Mouse (Mus musculus) kidney, embryonic 16.5 days (tissue): ENCODE results near the gene Zfp386. TPM values are rescaled to one million over a fixed set of nuclear protein-coding genes. Genes with fewer than 3 reads are reported as not detected.
"Not testable (repeated sequence)": the region's sequence is repeated elsewhere in the genome, so short reads cannot be mapped to it uniquely, and the experiment has no call there.

Source experiments
- ATAC-seq: fragments of 200-750 bp; cut with Nextera tagmentation; 2 replicates; pipeline ENCODE4 v1.8.0; 2017; ENCODE audit warnings: moderate TSS enrichment; ENCODE audit not compliant: low FRiP score, low TSS enrichment
- H3K27ac ChIP-seq: fragments of 300-500 bp; sonication (generic); 2 replicates; pipeline ENCODE4 v1.5.1; 2014; ENCODE audit warnings: low read length
- H3K27me3 ChIP-seq: fragments of 300-500 bp; sonication (generic); 2 replicates; pipeline ENCODE4 v1.6.1; 2014; ENCODE audit warnings: low read length, control low read depth, mixed read lengths; ENCODE audit not compliant: insufficient read depth
- H3K36me3 ChIP-seq: fragments of 300-500 bp; sonication (generic); 2 replicates; pipeline ENCODE4 v1.6.1; 2014; ENCODE audit warnings: low read length, control low read depth, mixed read lengths; ENCODE audit not compliant: insufficient read depth
- H3K4me1 ChIP-seq: fragments of 300-500 bp; sonication (generic); 2 replicates; pipeline ENCODE4 v1.6.1; 2014; ENCODE audit warnings: low read length, control low read depth, mixed read lengths; ENCODE audit not compliant: insufficient read depth
- H3K4me2 ChIP-seq: fragments of 300-500 bp; sonication (generic); replicated peaks from 2 replicates; pipeline ENCODE4 v1.6.1; 2014; ENCODE audit warnings: low read depth, low read length
- H3K4me3 ChIP-seq: fragments of 300-500 bp; sonication (generic); 2 replicates; pipeline ENCODE4 v1.5.1; 2014; ENCODE audit warnings: mild to moderate bottlenecking, low read length
- H3K9ac ChIP-seq: fragments of 300-500 bp; sonication (generic); replicated peaks from 2 replicates; pipeline ENCODE4 v1.6.1; 2014; ENCODE audit warnings: low read length
- H3K9me3 ChIP-seq: fragments of 300-500 bp; sonication (generic); 2 replicates; pipeline ENCODE4 v1.6.1; 2016; ENCODE audit warnings: low read length, control low read depth
- WGBS: fragments of 180-500 bp; shearing (Covaris S2); extraction: QIAGEN DNeasy Blood & Tissue Kit; methylation state at CpG from one replicate; pipeline ENCODE4 v1.1.7; 2014; 5-methylcytosine and 5-hydroxymethylcytosine counted together
- polyA plus RNA-seq: library from polyadenylated mRNA; unstranded; fragments of >200 nt; fragmentation: Nextera tagmentation; extraction: Ambion mirVana; gene quantifications from 2 replicates; pipeline ENCODE4 v1.2.1, GENCODE M21; 2015

Gene Zfp386
- polyA plus RNA-seq: 46.9 and 51.8 TPM in 2 replicates

GRCm38 (mm10) chr12:116047440-116048377 lies at the start of gene Zfp386:
Gene Zfp386, plus strand, starts transcription at chr12:116047724.
- peak within 1 kb of the TSS; percentile 83 for H3K4me3 ChIP-seq

GRCm38 (mm10) chr12:115999784-116000183 lies 47.7 kb upstream of the Zfp386 start:
- not testable (repeated sequence) for H3K27ac ChIP-seq, H3K4me3 ChIP-seq, H3K4me1 ChIP-seq, H3K36me3 ChIP-seq, H3K9ac ChIP-seq, H3K4me2 ChIP-seq, ATAC-seq, H3K9me3 ChIP-seq, H3K27me3 ChIP-seq
- 74% methylated on average over 3 of the region's 3 CpGs for WGBS

More at GRCm38 (mm10) chr12:116047440-116048377, at the start of gene Zfp386:
- peak; percentile 100 for ATAC-seq
- H3K9me3 ChIP-seq: no peaks in the 10 kb centered on the region
- H3K4me1 ChIP-seq: peaks cover 17% of the 10 kb centered on the region
- H3K9ac ChIP-seq: peak within 1 kb of the TSS; percentile 96
- peak within 1 kb of the TSS; percentile 98 for H3K27ac ChIP-seq
- peak within 1 kb of the TSS; percentile 76 for H3K4me2 ChIP-seq
- H3K36me3 ChIP-seq: peaks cover 10% of the 10 kb centered on the region; the same call in 1 of the 2 replicates
- H3K27me3 ChIP-seq: no peaks in the 10 kb centered on the region
- WGBS: 1% methylated on average over 55 of the region's 55 CpGs

GRCm38 (mm10) chr12:116002946-116003345 lies 44.6 kb upstream of the Zfp386 start:
- 81% methylated on average over 1 of the region's 1 CpGs for WGBS
- not testable (repeated sequence) for H3K4me1 ChIP-seq, ATAC-seq, H3K4me3 ChIP-seq, H3K27me3 ChIP-seq, H3K4me2 ChIP-seq, H3K27ac ChIP-seq, H3K9me3 ChIP-seq, H3K36me3 ChIP-seq, H3K9ac ChIP-seq

GRCm38 (mm10) chr12:116010812-116011211 lies 36.7 kb upstream of the Zfp386 start:
- Histone ChIP-seq H3K4me3 (no peak overlapping the region), H3K9me3 (no peaks in the 10 kb centered on the region), H3K4me2 (no peak overlapping the region), H3K27ac (no peak overlapping the region), H3K27me3 (no peaks in the 10 kb centered on the region), H3K9ac (no peak overlapping the region), H3K4me1 (no peaks in the 10 kb centered on the region), H3K36me3 (no peaks in the 10 kb centered on the region)
- WGBS: 88% methylated on average over 2 of the region's 2 CpGs
- ATAC-seq: no peak

- Histone ChIP-seq H3K4me3 (no peak overlapping the region), H3K9ac (no peak overlapping the region), H3K27me3 (no peaks in the 10 kb centered on the region), H3K4me1 (no peaks in the 10 kb centered on the region), H3K36me3 (no peaks in the 10 kb centered on the region), H3K4me2 (no peak overlapping the region), H3K27ac (no peak overlapping the region), H3K9me3 (no peaks in the 10 kb centered on the region)
- no peak for ATAC-seq
- 53% methylated on average over 2 of the region's 2 CpGs for WGBS
Measured at GRCm38 (mm10) chr12:116028095-116028494, 19.4 kb upstream of the Zfp386 start.

- Histone ChIP-seq H3K27me3 (no peaks in the 10 kb centered on the region), H3K4me2 (no peak overlapping the region), H3K9ac (no peak overlapping the region), H3K9me3 (no peaks in the 10 kb centered on the region), H3K27ac (no peak overlapping the region), H3K4me3 (no peak overlapping the region), H3K4me1 (no peaks in the 10 kb centered on the region), H3K36me3 (no peaks in the 10 kb centered on the region)
- ATAC-seq: no peak
- 72% methylated on average over 5 of the region's 5 CpGs for WGBS
Measured at GRCm38 (mm10) chr12:116035346-116035745, 12.2 kb upstream of the Zfp386 start.

GRCm38 (mm10) chr12:116044785-116045184 lies 2.7 kb upstream of the Zfp386 start:
- no peak overlapping the region for H3K4me2 ChIP-seq
- peaks cover 17% of the 10 kb centered on the region for H3K4me1 ChIP-seq
- no peak for ATAC-seq
- H3K36me3 ChIP-seq: peaks cover 3% of the 10 kb centered on the region; the same call in 1 of the 2 replicates
- H3K27ac ChIP-seq: no peak overlapping the region
- 84% methylated on average over 5 of the region's 5 CpGs for WGBS
- H3K9ac ChIP-seq: no peak overlapping the region
- no peaks in the 10 kb centered on the region for H3K9me3 ChIP-seq
- no peaks in the 10 kb centered on the region for H3K27me3 ChIP-seq
- H3K4me3 ChIP-seq: no peak overlapping the region

- H3K27ac ChIP-seq: no peak overlapping the region
- H3K36me3 ChIP-seq: peaks cover 15% of the 10 kb centered on the region; the same call in 1 of the 2 replicates
- H3K27me3 ChIP-seq: no peaks in the 10 kb centered on the region
- no peak for ATAC-seq
- H3K4me3 ChIP-seq: peak overlapping the region; percentile 83
- peaks cover 17% of the 10 kb centered on the region for H3K4me1 ChIP-seq
- no peaks in the 10 kb centered on the region for H3K9me3 ChIP-seq
- WGBS: 59% methylated on average over 7 of the region's 7 CpGs
- peak overlapping the region; percentile 96 for H3K9ac ChIP-seq
- peak overlapping the region; percentile 76 for H3K4me2 ChIP-seq
Measured at GRCm38 (mm10) chr12:116048766-116049165, 1.2 kb downstream of the Zfp386 start.

- peak overlapping the region; percentile 83; the same call in 1 of the 2 replicates for H3K4me3 ChIP-seq
- peak overlapping the region; percentile 96 for H3K9ac ChIP-seq
- H3K9me3 ChIP-seq: no peaks in the 10 kb centered on the region
- H3K36me3 ChIP-seq: peaks cover 17% of the 10 kb centered on the region
- ATAC-seq: no peak
- WGBS: 70% methylated on average over 3 of the region's 3 CpGs
- H3K4me1 ChIP-seq: peaks cover 17% of the 10 kb centered on the region
- peak overlapping the region; percentile 76 for H3K4me2 ChIP-seq
- H3K27me3 ChIP-seq: no peaks in the 10 kb centered on the region
- H3K27ac ChIP-seq: no peak overlapping the region
Measured at GRCm38 (mm10) chr12:116049236-116049635, 1.7 kb downstream of the Zfp386 start.

GRCm38 (mm10) chr12:116049701-116050100 lies 2.2 kb downstream of the Zfp386 start:
- Histone ChIP-seq H3K27me3 (no peaks in the 10 kb centered on the region), H3K36me3 (peaks cover 21% of the 10 kb centered on the region), H3K4me3 (no peak overlapping the region), H3K4me1 (peaks cover 17% of the 10 kb centered on the region), H3K4me2 (no peak overlapping the region; the same call in 1 of the 2 replicates), H3K27ac (no peak overlapping the region), H3K9me3 (peaks cover 3% of the 10 kb centered on the region; the same call in 1 of the 2 replicates), H3K9ac (no peak overlapping the region)
- ATAC-seq: no peak
- 84% methylated on average over 6 of the region's 6 CpGs for WGBS
